Mouse (Mus musculus) limb, embryonic 14.5 days (tissue): Measurements from ENCODE around the gene Slc41a3. TPM values are rescaled to one million over a fixed set of nuclear protein-coding genes. Genes with fewer than 3 reads are reported as not detected.
A peak's percentile ranks its signal among the peaks of the same experiment; 100 is the strongest.

ENCODE experiments used
- ATAC-seq: fragments of 200-750 bp; cut with Nextera tagmentation; 2 replicates; pipeline ENCODE4 v1.8.0; 2017; ENCODE audit warnings: low read depth, moderate number of reproducible peaks, moderate TSS enrichment; ENCODE audit not compliant: low FRiP score
- DNase-seq: peaks from one replicate; pipeline ENCODE4 v3.0.0-alpha.2; 2015; ENCODE audit warnings: low spot score
- H3K27ac ChIP-seq: fragments of 300-500 bp; sonication (generic); replicated peaks from 2 replicates; pipeline ENCODE4 v1.5.1; 2014; ENCODE audit warnings: low read depth, mild to moderate bottlenecking, low read length, moderate library complexity, mixed read lengths
- H3K27me3 ChIP-seq: fragments of 300-500 bp; sonication (generic); 2 replicates; pipeline ENCODE4 v1.6.1; 2014; ENCODE audit warnings: low read length, mixed read lengths; ENCODE audit not compliant: control insufficient read depth, insufficient read depth
- H3K36me3 ChIP-seq: fragments of 300-500 bp; sonication (generic); 2 replicates; pipeline ENCODE4 v1.6.1; 2014; ENCODE audit warnings: mild to moderate bottlenecking, low read length, moderate library complexity, mixed read lengths; ENCODE audit not compliant: control insufficient read depth, insufficient read depth
- H3K4me1 ChIP-seq: fragments of 300-500 bp; sonication (generic); 2 replicates; pipeline ENCODE4 v1.6.1; 2014; ENCODE audit warnings: antibody characterized with exemption, low read length, mixed read lengths; ENCODE audit not compliant: control insufficient read depth, insufficient read depth
- H3K4me2 ChIP-seq: fragments of 300-500 bp; sonication (generic); replicated peaks from 2 replicates; pipeline ENCODE4 v1.6.1; 2014; ENCODE audit warnings: low read depth, mild to moderate bottlenecking, low read length, moderate library complexity; ENCODE audit not compliant: severe bottlenecking
- H3K4me3 ChIP-seq: fragments of 300-500 bp; sonication (generic); replicated peaks from 2 replicates; pipeline ENCODE4 v1.5.1; 2014; ENCODE audit warnings: low read length
- H3K9ac ChIP-seq: fragments of 300-500 bp; sonication (generic); 2 replicates; pipeline ENCODE4 v1.6.1; 2014; ENCODE audit warnings: mild to moderate bottlenecking, low read depth, low read length, moderate library complexity; ENCODE audit not compliant: severe bottlenecking
- H3K9me3 ChIP-seq: fragments of 300-500 bp; sonication (generic); 2 replicates; pipeline ENCODE4 v1.6.1; 2016; ENCODE audit warnings: low read length; ENCODE audit not compliant: control insufficient read depth
- POLR2A ChIP-seq: fragments of 200-500 bp; IDR thresholded peaks from 2 replicates; pipeline ENCODE4 v1.8.0; 2012; ENCODE audit warnings: inconsistent platforms, mild to moderate bottlenecking, moderate library complexity, borderline replicate concordance; ENCODE audit not compliant: insufficient read depth, insufficient read length; ENCODE audit errors: extremely low read depth
- WGBS: fragments of 180-500 bp; shearing (Covaris S2); extraction: QIAGEN DNeasy Blood & Tissue Kit; methylation state at CpG from one replicate; pipeline ENCODE4 v1.1.7; 2014; 5-methylcytosine and 5-hydroxymethylcytosine counted together
- polyA plus RNA-seq, 2 experiments: library from polyadenylated mRNA; depleted of rRNA in 1 of 2; stranded (reverse) in 1 of 2; unstranded in 1 of 2; fragments of >200 nt; fragmentation: Nextera tagmentation in 1 of 2; extraction: Ambion mirVana in 1 of 2; gene quantifications; 2 replicates each; pipeline versions ENCODE4 v1.2.1 to v1.2.3; 2012 to 2014

Gene Slc41a3
- polyA plus RNA-seq, 2 experiments, result 5.4 to 5.9 TPM

- H3K27ac ChIP-seq, result no peak overlapping the region
- no peak for TF ChIP-seq POLR2A
- H3K9ac ChIP-seq, result no peak overlapping the region
- no peaks in the 10 kb centered on the region for H3K36me3 ChIP-seq
- no peak overlapping the region for H3K4me2 ChIP-seq
- 0 out of 2 replicates have a peak, but pooled peaks cover 4% of the 10 kb centered on the region for H3K9me3 ChIP-seq
- 84% methylated on average over 6 of the region's 6 CpGs for WGBS
- ATAC-seq (no peak), DNase-seq (no peak)
- H3K4me3 ChIP-seq, result no peak overlapping the region
- no peaks in the 10 kb centered on the region for H3K27me3 ChIP-seq
- no peaks in the 10 kb centered on the region for H3K4me1 ChIP-seq
Measured at GRCm38 (mm10) chr6:90598197-90598596, 6.3 kb upstream of the Slc41a3 start.

DNA sequence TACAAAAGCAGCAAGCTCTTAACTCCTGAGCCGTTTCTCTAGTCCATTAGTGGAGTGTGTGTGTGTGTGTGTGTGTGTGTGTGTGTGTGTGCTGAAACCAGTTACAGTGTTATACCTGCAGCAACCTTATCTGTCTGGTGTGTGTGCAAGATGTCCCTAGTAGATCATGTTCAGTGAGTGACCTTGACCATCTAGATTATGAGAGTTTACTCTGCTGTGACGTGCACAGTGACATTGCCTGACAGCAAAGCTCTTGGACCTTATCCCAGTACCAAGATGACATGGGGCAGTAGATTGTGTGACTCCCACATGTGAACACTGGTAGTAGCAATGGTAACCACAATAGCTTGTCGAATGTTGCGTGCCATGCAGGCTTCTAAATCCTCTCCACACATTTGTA lies 4.2 kb upstream of the Slc41a3 start:
- Histone ChIP-seq H3K36me3 (no peaks in the 10 kb centered on the region), H3K4me3 (no peak overlapping the region)
- no peak for ATAC-seq

DNA sequence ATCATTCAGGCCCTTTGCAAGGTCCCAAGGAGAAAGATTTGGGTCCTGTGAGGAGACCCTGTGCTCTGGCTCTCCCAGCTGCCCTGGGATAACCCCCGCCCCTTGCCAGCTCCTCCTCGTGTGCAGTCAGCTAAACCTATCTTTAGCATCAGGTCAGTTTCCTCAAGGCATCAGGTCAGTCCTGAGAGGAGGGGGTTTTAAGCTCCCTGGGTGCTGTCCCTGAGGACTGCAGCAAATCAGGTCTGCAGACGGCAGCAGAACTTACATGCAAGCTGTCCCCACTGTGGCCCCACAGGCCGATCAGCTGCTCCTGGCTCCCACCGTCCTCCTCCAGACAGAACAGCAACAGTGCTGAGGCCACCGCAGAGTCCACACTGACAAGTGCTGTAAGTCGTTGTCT lies 2.8 kb upstream of the Slc41a3 start:
- WGBS, result 54% methylated on average over 7 of the region's 7 CpGs
- Histone ChIP-seq H3K4me2 (no peak overlapping the region), H3K27ac (no peak overlapping the region), H3K4me3 (no peak overlapping the region), H3K27me3 (no peaks in the 10 kb centered on the region), H3K36me3 (no peaks in the 10 kb centered on the region), H3K4me1 (peaks cover 6% of the 10 kb centered on the region), H3K9me3 (no peaks in the 10 kb centered on the region), H3K9ac (no peak overlapping the region)
- DNase-seq, result no peak
- TF ChIP-seq POLR2A, result no peak
- no peak for ATAC-seq

More for the DNA sequence above, 4.2 kb upstream of the Slc41a3 start:
- H3K27ac ChIP-seq, result no peak overlapping the region
- no peak overlapping the region for H3K9ac ChIP-seq
- no peak overlapping the region for H3K4me2 ChIP-seq
- no peak for TF ChIP-seq POLR2A
- 77% methylated on average over 4 of the region's 4 CpGs for WGBS
- H3K27me3 ChIP-seq, result no peaks in the 10 kb centered on the region
- H3K4me1 ChIP-seq, result peaks cover 5% of the 10 kb centered on the region
- 0 out of 2 replicates have a peak, but pooled peaks cover 3% of the 10 kb centered on the region for H3K9me3 ChIP-seq
- no peak for DNase-seq

DNA sequence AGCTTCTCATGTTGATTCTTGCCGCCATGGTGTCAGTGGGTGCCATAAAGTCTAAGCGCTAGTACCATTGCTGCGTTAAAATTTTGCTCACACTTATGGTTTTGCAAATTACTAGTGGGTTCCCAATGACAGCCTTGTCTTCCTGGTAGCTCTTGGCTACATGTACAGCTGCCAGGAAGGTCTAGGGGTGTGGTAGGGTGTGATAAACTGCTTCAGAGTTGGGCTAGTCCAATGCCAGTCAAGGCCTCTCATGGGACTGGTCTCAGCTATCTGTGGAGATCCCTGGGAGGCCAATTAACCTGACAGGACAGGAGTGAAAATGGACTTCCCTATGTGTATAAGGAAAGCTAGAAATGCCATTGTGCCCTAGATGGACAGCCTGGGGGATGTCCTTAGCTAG lies 2.2 kb upstream of the Slc41a3 start:
- Histone ChIP-seq H3K9ac (no peak overlapping the region), H3K9me3 (no peaks in the 10 kb centered on the region), H3K4me1 (peaks cover 6% of the 10 kb centered on the region), H3K4me2 (no peak overlapping the region), H3K4me3 (no peak overlapping the region), H3K36me3 (no peaks in the 10 kb centered on the region), H3K27ac (no peak overlapping the region), H3K27me3 (no peaks in the 10 kb centered on the region)
- no peak for TF ChIP-seq POLR2A
- ATAC-seq (no peak), DNase-seq (no peak)
- 86% methylated on average over 3 of the region's 3 CpGs for WGBS

DNA sequence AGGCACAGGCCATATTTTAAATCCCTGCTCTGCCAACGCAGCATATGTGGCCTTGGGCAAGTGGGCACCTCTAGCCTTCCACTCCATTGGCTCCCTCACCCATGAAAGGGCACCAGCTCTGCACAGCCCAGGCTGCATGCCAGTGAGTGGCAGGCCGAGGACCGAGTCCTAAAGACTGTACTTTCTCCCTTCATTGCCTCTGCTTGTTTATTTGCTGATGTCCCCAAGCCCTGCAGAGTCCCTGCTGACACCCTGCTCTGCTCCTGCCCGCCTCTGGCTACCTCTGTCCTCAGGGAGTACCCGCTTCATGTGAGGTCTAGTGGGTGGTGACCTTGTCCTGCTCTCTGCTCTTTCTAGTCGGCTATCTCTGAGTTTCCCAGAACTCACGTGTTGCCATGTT lies 1.4 kb upstream of the Slc41a3 start:
- Histone ChIP-seq H3K4me2 (no peak overlapping the region), H3K4me1 (peaks cover 6% of the 10 kb centered on the region), H3K4me3 (no peak overlapping the region), H3K9ac (no peak overlapping the region), H3K36me3 (no peaks in the 10 kb centered on the region), H3K9me3 (no peaks in the 10 kb centered on the region), H3K27ac (no peak overlapping the region), H3K27me3 (no peaks in the 10 kb centered on the region)
- no peak for DNase-seq
- no peak for ATAC-seq
- WGBS, result 67% methylated on average over 7 of the region's 7 CpGs
- TF ChIP-seq POLR2A, result no peak

DNA sequence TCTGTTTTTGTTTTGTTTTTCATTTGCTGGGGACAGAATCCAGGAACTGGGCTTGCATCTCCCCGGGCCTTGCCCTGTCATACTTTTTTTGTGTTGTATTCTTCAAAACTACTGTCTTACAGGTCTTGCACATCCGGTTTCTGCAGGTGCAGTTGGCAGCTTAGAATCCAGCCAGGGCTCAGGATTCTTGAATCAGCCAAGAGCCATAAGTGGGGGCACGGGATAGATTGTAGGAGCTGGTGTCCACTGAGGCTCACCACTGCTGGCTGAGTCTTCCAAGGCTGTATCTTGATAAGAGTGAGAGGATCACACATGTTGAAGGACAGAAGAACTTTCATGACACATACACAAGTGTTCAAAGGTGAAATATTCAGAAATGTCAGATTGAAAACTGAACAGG lies 395 bp upstream of the Slc41a3 start:
- WGBS, result 57% methylated on average over 3 of the region's 3 CpGs
- no peak for ATAC-seq

More for the DNA sequence above, 395 bp upstream of the Slc41a3 start:
- peak overlapping the region; percentile 62 for H3K4me3 ChIP-seq
- H3K27me3 ChIP-seq, result no peaks in the 10 kb centered on the region
- H3K9me3 ChIP-seq, result no peaks in the 10 kb centered on the region
- peaks cover 6% of the 10 kb centered on the region for H3K4me1 ChIP-seq
- no peak overlapping the region for H3K27ac ChIP-seq
- peak overlapping the region; percentile 93 for H3K4me2 ChIP-seq
- DNase-seq, result no peak
- no peaks in the 10 kb centered on the region for H3K36me3 ChIP-seq
- no peak for TF ChIP-seq POLR2A
- no peak overlapping the region for H3K9ac ChIP-seq
